Mouse (Mus musculus) olfactory bulb, adult 2 months (tissue): Measurements from ENCODE around the gene Tmem163. TPM values are rescaled to one million over a fixed set of nuclear protein-coding genes. Genes with fewer than 3 reads are reported as not detected.

Source experiments
- H3K27ac ChIP-seq: fragments of 200-500 bp; 2 replicates; pipeline ENCODE4 v1.5.1; 2012; ENCODE audit warnings: low read depth, low read length; ENCODE audit not compliant: insufficient read depth
- H3K4me1 ChIP-seq: fragments of 200-500 bp; 2 replicates; pipeline ENCODE4 v1.6.1; 2012; ENCODE audit warnings: low read length; ENCODE audit not compliant: control insufficient read depth, insufficient read depth
- H3K4me3 ChIP-seq: fragments of 200-500 bp; 2 replicates; pipeline ENCODE4 v1.5.1; 2012; ENCODE audit warnings: mild to moderate bottlenecking, low read depth, low read length, moderate library complexity; ENCODE audit not compliant: insufficient read depth
- CTCF ChIP-seq: fragments of 200-500 bp; IDR thresholded peaks from 2 replicates; pipeline ENCODE4 v1.5.1; 2012; ENCODE audit warnings: low read depth, mild to moderate bottlenecking, low read length, moderate library complexity; ENCODE audit not compliant: insufficient read depth
- POLR2A ChIP-seq: fragments of 200-500 bp; IDR thresholded peaks from 2 replicates; pipeline ENCODE4 v1.6.1; 2012; ENCODE audit warnings: mild to moderate bottlenecking, low read depth, low read length, moderate library complexity; ENCODE audit not compliant: insufficient read depth
- WGBS: fragments of 180-500 bp; shearing (Covaris S2); methylation state at CpG from one replicate; pipeline ENCODE4 v1.1.7; 2018; 5-methylcytosine and 5-hydroxymethylcytosine counted together
- polyA plus RNA-seq: library from polyadenylated mRNA; stranded (reverse); fragments of >200 nt; gene quantifications from 2 replicates; pipeline ENCODE4 v1.2.4, GENCODE M21; 2012; ENCODE audit warnings: low replicate concordance; ENCODE audit not compliant: missing spikeins, insufficient read depth, insufficient read length

The Tmem163 gene
- polyA plus RNA-seq, 1 experiment = not detected

- WGBS = 61% methylated on average over 1 of the region's 1 CpGs
- H3K4me3 ChIP-seq = no peak overlapping the region
- H3K27ac ChIP-seq = no peak overlapping the region
- TF ChIP-seq CTCF (no peak), POLR2A (no peak)
- no peaks in the 10 kb centered on the region for H3K4me1 ChIP-seq
Measured at GRCm38 (mm10) chr1:127542756-127543155, 136.6 kb downstream of the Tmem163 start.

GRCm38 (mm10) chr1:127541931-127542330 lies 137.4 kb downstream of the Tmem163 start:
- Histone ChIP-seq H3K4me3 (no peak overlapping the region), H3K27ac (no peak overlapping the region), H3K4me1 (peaks cover 5% of the 10 kb centered on the region; the same call in 1 of the 2 replicates)
- no peak for TF ChIP-seq CTCF
- no peak for TF ChIP-seq POLR2A
- 91% methylated on average over 7 of the region's 7 CpGs for WGBS

GRCm38 (mm10) chr1:127541522-127541921 lies 137.8 kb downstream of the Tmem163 start:
- H3K27ac ChIP-seq = no peak overlapping the region
- no peak for TF ChIP-seq CTCF
- TF ChIP-seq POLR2A = no peak
- WGBS = 88% methylated on average over 4 of the region's 4 CpGs
- no peak overlapping the region for H3K4me3 ChIP-seq
- peaks cover 8% of the 10 kb centered on the region for H3K4me1 ChIP-seq

- H3K4me1 ChIP-seq = peaks cover 10% of the 10 kb centered on the region
- no peak overlapping the region for H3K4me3 ChIP-seq
- WGBS = 22% methylated on average over 17 of the region's 17 CpGs
- no peak for TF ChIP-seq POLR2A
- TF ChIP-seq CTCF = no peak
- no peak overlapping the region for H3K27ac ChIP-seq
Measured at GRCm38 (mm10) chr1:127537204-127538038, 141.9 kb downstream of the Tmem163 start.

- Histone ChIP-seq H3K4me3 (no peak overlapping the region), H3K27ac (no peak overlapping the region)
- 48% methylated on average over 5 of the region's 5 CpGs for WGBS
Measured at GRCm38 (mm10) chr1:127536448-127536847, 142.9 kb downstream of the Tmem163 start.

GRCm38 (mm10) chr1:127531723-127532122 lies 147.6 kb downstream of the Tmem163 start:
- H3K4me1 ChIP-seq = peaks cover 6% of the 10 kb centered on the region
- no peak overlapping the region for H3K4me3 ChIP-seq
- TF ChIP-seq CTCF = no peak
- no peak for TF ChIP-seq POLR2A
- 65% methylated on average over 5 of the region's 5 CpGs for WGBS
- no peak overlapping the region for H3K27ac ChIP-seq

More at GRCm38 (mm10) chr1:127536448-127536847, 142.9 kb downstream of the Tmem163 start:
- H3K4me1 ChIP-seq = peaks cover 10% of the 10 kb centered on the region
- no peak for TF ChIP-seq POLR2A
- no peak for TF ChIP-seq CTCF

- Histone ChIP-seq H3K4me3 (no peak overlapping the region), H3K4me1 (peaks cover 2% of the 10 kb centered on the region), H3K27ac (peak overlapping the region; percentile 23; the same call in 1 of the 2 replicates)
- WGBS = 21% methylated on average over 14 of the region's 14 CpGs
- TF ChIP-seq POLR2A (no peak), CTCF (no peak)
Measured at GRCm38 (mm10) chr1:127530849-127531580, 148.3 kb downstream of the Tmem163 start.

GRCm38 (mm10) chr1:127523364-127523763 lies 156.0 kb downstream of the Tmem163 start:
- Histone ChIP-seq H3K4me3 (no peak overlapping the region), H3K4me1 (no peaks in the 10 kb centered on the region), H3K27ac (no peak overlapping the region)
- WGBS = 91% methylated on average over 8 of the region's 8 CpGs
- TF ChIP-seq POLR2A (no peak), CTCF (no peak)

GRCm38 (mm10) chr1:127514888-127515287 lies 164.5 kb downstream of the Tmem163 start:
- Histone ChIP-seq H3K4me1 (no peaks in the 10 kb centered on the region), H3K4me3 (no peak overlapping the region), H3K27ac (no peak overlapping the region)
- TF ChIP-seq CTCF (no peak), POLR2A (no peak)
- 99% methylated on average over 10 of the region's 10 CpGs for WGBS
